In genomic region chr2:57820923-57821322, GRCm38 (mm10) we compare ENCODE assay signal across 13 mouse cellular contexts.
"Had no signal": no experiment of that assay in that cellular context is flagged by ENCODE, and none has a peak within 500 bp of the region (broad histone marks: within the 10 kb centered on the region; RNA-seq: fewer than 3 reads in every experiment).

No protein-coding gene starts in this region.

- ATAC-seq: lung, postnatal 0 days had no signal

- H3K9me3 ChIP-seq: kidney, embryonic 15.5 days; limb, embryonic 12.5 days; liver, embryonic 15.5 days; midbrain, embryonic 13.5 days had no signal

- H3K4me2 ChIP-seq: kidney, embryonic 15.5 days; limb, embryonic 12.5 days; liver, embryonic 11.5 days; liver, embryonic 15.5 days; midbrain, embryonic 13.5 days had no signal

- H3K27ac ChIP-seq: kidney, embryonic 15.5 days; left cerebral cortex, adult 2 months; limb, embryonic 12.5 days; liver, embryonic 15.5 days; midbrain, embryonic 13.5 days; stomach, postnatal 0 days had no signal

- H3K27me3 ChIP-seq: kidney, embryonic 15.5 days; limb, embryonic 12.5 days; liver, embryonic 15.5 days; midbrain, embryonic 13.5 days had no signal

- H3K36me3 ChIP-seq: kidney, embryonic 15.5 days; limb, embryonic 12.5 days; liver, embryonic 15.5 days; midbrain, embryonic 13.5 days had no signal

- DNase-seq: kidney, adult 2 months; kidney, postnatal 14 days; lung, adult 2 months; lung, postnatal 36 days had no signal

- H3K9ac ChIP-seq: kidney, embryonic 15.5 days; limb, embryonic 12.5 days; liver, embryonic 15.5 days; midbrain, embryonic 13.5 days had no signal

- H3K4me1 ChIP-seq: kidney, embryonic 15.5 days; limb, embryonic 12.5 days; liver, embryonic 15.5 days had no signal

- H3K4me3 ChIP-seq: kidney, embryonic 15.5 days; left cerebral cortex, adult 2 months; limb, embryonic 12.5 days; liver, embryonic 15.5 days; midbrain, embryonic 13.5 days; myocyte had no signal
